Mouse (Mus musculus) neural tube, embryonic 12.5 days (tissue): ENCODE data around the gene Dock8. TPM values are rescaled to one million over a fixed set of nuclear protein-coding genes. Genes with fewer than 3 reads are reported as not detected.
A peak's percentile ranks its signal among the peaks of the same experiment; 100 is the strongest.

Source experiments
- ATAC-seq: fragments of 200-750 bp; cut with Nextera tagmentation; 2 replicates; pipeline ENCODE4 v1.8.0; 2017; ENCODE audit warnings: low read depth, mild to moderate bottlenecking, moderate TSS enrichment, moderate library complexity; ENCODE audit not compliant: low FRiP score
- H3K27ac ChIP-seq: fragments of 300-500 bp; sonication (generic); 2 replicates; pipeline ENCODE4 v1.5.1; 2016
- H3K27me3 ChIP-seq: fragments of 300-500 bp; sonication (generic); replicated peaks from 2 replicates; pipeline ENCODE4 v1.6.1; 2016; ENCODE audit warnings: mild to moderate bottlenecking
- H3K36me3 ChIP-seq: fragments of 300-500 bp; sonication (generic); 2 replicates; pipeline ENCODE4 v1.6.1; 2016; ENCODE audit warnings: mild to moderate bottlenecking
- H3K4me1 ChIP-seq: fragments of 300-500 bp; sonication (generic); 2 replicates; pipeline ENCODE4 v1.6.1; 2016
- H3K4me2 ChIP-seq: fragments of 300-500 bp; sonication (generic); replicated peaks from 2 replicates; pipeline ENCODE4 v1.6.1; 2016; ENCODE audit warnings: mild to moderate bottlenecking
- H3K4me3 ChIP-seq: fragments of 300-500 bp; sonication (generic); 2 replicates; pipeline ENCODE4 v1.5.1; 2016
- H3K9ac ChIP-seq: fragments of 300-500 bp; sonication (generic); 2 replicates; pipeline ENCODE4 v1.6.1; 2016; ENCODE audit warnings: mild to moderate bottlenecking
- H3K9me3 ChIP-seq: fragments of 300-500 bp; sonication (generic); 2 replicates; pipeline ENCODE4 v1.6.1; 2016; ENCODE audit warnings: mild to moderate bottlenecking
- WGBS: fragments of 180-500 bp; shearing (Covaris S2); methylation state at CpG from one replicate; pipeline ENCODE4 v1.1.7; 2016; 5-methylcytosine and 5-hydroxymethylcytosine counted together
- polyA plus RNA-seq: library from polyadenylated mRNA; unstranded; fragments of >200 nt; fragmentation: Nextera tagmentation; extraction: Ambion mirVana; gene quantifications from 2 replicates; pipeline ENCODE4 v1.2.1, GENCODE M21; 2016

Dock8 gene
- polyA plus RNA-seq, 1 experiment from 2014 or later = 0.66 TPM

DNA sequence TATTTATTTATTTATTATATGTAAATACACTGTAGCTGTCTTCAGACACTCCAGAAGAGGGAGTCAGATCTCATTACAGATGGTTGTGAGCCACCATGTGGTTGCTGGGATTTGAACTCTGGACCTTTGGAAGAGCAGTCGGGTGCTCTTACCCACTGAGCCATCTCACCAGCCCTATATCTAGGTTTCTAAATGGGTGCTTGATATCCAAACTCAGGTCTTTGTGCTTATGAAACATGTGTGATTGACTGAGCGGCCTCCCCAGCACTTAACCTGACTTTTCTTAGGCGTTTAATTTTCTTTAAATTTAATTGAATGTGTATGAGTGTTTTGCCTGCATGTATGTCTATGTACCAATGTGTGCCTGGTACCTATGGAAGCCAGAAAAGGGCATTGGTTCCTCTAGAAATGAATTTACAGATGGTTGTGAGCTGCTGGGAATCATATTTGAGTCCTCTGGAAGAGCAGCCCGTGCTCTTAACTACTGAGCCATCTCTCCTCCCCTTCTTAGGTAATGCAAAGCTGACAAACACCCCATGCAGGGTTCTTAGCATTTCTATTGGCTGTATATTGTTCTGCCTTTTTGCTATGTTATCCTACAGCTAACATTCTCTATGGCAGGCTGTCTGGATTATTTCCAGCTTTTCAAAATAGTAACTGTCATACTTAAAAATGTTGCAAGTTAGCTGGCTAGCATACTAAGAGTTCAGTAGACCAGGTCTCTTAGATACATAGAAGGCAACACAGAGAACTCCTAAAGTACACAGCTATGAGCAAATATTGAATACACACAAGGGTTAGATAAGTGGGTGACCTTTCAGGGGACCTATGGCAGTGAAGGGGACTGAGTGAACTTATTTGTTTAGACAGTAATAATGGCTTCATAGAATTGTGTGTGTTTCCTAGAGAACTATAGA, 231.0 kb downstream of the Dock8 start:
- Histone ChIP-seq H3K36me3 (no peaks in the 10 kb centered on the region), H3K27me3 (0 out of 2 replicates have a peak, but pooled peaks cover 1% of the 10 kb centered on the region), H3K4me3 (no peak overlapping the region), H3K9me3 (no peaks in the 10 kb centered on the region), H3K9ac (no peak overlapping the region), H3K27ac (no peak overlapping the region), H3K4me1 (no peaks in the 10 kb centered on the region), H3K4me2 (no peak overlapping the region)
- ATAC-seq = no peak
- WGBS = 70% methylated on average over 4 of the region's 4 CpGs

DNA sequence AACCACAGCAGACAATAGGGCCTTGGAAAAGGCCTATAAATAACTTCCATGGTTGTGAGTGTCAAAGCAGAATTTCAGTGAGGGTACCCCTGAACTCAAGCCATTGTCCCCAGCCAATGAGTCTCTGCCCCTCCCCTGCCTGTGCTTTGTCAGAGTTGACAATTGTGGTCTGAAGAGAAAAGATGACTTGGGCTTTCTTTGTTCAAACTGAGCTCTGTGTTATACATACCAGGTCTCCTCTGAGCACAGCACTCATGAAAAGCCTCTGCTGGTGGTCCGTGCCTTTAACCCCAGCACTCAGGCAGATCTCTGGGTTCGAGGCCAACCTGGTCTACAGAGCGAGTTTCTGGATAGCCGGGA, 231.6 kb downstream of the Dock8 start:
- Histone ChIP-seq H3K9ac (no peak overlapping the region), H3K4me3 (no peak overlapping the region), H3K4me2 (no peak overlapping the region), H3K27me3 (0 out of 2 replicates have a peak, but pooled peaks cover 4% of the 10 kb centered on the region), H3K4me1 (no peaks in the 10 kb centered on the region), H3K27ac (no peak overlapping the region), H3K9me3 (no peaks in the 10 kb centered on the region), H3K36me3 (no peaks in the 10 kb centered on the region)
- ATAC-seq = no peak
- WGBS = 32% methylated on average over 4 of the region's 4 CpGs

DNA sequence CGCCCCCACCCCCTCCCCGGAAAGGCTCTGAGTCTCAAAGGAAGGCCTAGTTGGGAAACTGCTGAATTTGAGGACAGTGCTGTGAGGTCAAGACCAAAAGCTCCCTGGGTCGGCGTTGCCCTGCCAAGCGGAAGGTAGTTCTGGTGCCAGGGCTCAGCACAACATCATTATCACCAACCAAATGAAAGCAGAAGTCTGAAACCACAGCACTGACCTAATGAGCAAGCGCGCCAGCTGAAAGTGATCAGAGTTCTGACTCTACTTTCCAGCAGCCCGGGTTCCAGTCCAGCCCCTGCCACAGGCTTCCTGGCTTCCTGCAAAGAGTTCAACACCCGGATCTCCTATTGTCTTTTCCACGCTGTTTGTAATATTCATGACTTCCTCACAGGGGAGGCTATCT, 232.7 kb downstream of the Dock8 start:
- Histone ChIP-seq H3K9me3 (no peaks in the 10 kb centered on the region), H3K4me3 (no peak overlapping the region)
- 61% methylated on average over 10 of the region's 10 CpGs for WGBS

DNA sequence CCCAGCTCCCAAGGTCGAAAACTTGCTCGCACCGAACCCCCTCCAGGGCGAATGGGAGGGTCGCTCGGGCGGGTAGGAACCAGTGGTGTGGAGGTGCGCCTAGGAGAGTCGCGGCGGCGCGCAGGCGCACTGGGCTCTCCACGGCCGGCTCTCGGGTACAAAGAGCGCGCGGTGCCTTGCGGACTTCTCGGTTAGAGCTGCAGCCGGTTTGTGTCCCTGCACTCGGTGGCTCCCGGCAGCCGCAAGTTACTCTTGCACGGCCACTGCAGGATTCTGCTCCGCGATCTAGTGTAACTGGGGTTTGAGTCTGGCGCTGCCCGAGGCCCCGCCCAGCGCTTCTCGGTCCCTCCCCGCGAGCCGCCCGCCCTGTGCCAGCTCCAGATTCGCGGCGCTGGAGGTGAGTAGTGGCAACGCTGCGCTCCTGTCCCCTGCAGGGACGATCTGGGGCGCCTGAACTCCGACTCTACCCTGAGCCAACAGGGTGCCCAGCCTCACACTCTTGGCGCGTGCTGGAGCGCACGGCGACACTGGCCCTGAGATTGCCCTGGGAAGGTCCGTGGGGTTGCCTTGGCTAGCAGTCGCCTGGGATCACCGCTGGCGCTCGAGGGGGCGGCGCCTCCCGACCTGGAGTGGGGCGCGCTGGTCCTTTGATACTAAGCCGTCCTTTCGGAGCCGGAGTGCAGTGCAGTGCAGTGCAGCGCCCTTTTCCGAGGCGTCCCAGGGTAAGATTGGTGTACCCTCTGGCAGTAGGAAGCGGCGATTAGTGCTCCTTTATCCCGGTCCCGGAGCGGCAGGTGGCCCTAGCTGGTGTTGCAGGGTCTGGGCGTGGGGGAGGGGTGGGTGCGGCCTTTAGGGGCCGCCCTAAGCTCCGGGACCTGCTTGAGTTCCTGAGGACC, 237.5 kb downstream of the Dock8 start, which contains the start of gene Kank1:
TSS of gene Kank1 (plus strand) at position 380 of the 896 bp plus-strand sequence.
- under 1% methylated on average over 76 of the region's 76 CpGs for WGBS
- no peaks in the 10 kb centered on the region for H3K36me3 ChIP-seq
- peak within 1 kb of the TSS; percentile 94 for H3K4me2 ChIP-seq
- ATAC-seq = peak; percentile 90
- H3K4me3 ChIP-seq = peak within 1 kb of the TSS; percentile 53
- H3K9ac ChIP-seq = peak within 1 kb of the TSS; percentile 48
- no peaks in the 10 kb centered on the region for H3K4me1 ChIP-seq
- H3K27ac ChIP-seq = peak within 1 kb of the TSS; percentile 23; the same call in 1 of the 2 replicates
- no peaks in the 10 kb centered on the region for H3K9me3 ChIP-seq
- H3K27me3 ChIP-seq = peaks cover 6% of the 10 kb centered on the region; the same call in 1 of the 2 replicates

More for the DNA sequence above, 232.7 kb downstream of the Dock8 start:
- Histone ChIP-seq H3K27ac (no peak overlapping the region), H3K4me1 (no peaks in the 10 kb centered on the region), H3K4me2 (no peak overlapping the region), H3K36me3 (no peaks in the 10 kb centered on the region), H3K27me3 (0 out of 2 replicates have a peak, but pooled peaks cover 6% of the 10 kb centered on the region), H3K9ac (no peak overlapping the region)
- ATAC-seq = no peak

DNA sequence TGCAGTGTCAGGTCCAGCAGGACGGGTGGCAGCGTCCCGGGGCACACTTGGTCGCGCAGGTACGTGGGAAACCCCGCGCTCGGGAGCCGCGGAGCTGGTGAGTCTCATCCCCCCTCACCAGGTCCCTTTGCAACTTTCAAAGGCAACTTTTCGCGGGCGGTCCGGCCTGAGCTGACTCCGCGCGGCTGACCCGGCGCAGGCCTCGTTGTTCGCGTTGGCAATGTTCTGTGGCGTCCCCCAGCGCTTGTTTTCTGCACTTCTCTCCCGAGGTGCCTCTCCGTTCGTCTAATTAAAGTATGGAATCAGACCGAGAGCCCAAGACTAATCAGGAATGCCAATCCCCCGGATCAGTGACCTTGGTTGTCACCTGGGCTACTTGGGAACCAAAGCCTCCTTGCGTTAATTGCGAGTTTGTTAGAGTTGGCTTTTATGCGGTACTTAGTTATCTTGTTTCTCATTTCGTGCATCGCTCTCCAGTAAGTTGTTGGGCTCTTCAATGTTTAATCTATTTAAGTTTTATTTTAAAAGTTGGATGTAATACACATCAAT, 238.2 kb downstream of the Dock8 start:
- Histone ChIP-seq H3K36me3 (no peaks in the 10 kb centered on the region), H3K27ac (no peak overlapping the region), H3K4me2 (peak overlapping the region; percentile 94), H3K4me3 (peak overlapping the region; percentile 53), H3K4me1 (no peaks in the 10 kb centered on the region), H3K9me3 (no peaks in the 10 kb centered on the region), H3K27me3 (peaks cover 6% of the 10 kb centered on the region; the same call in 1 of the 2 replicates), H3K9ac (peak overlapping the region; percentile 48)
- WGBS = under 1% methylated on average over 35 of the region's 35 CpGs
- peak; percentile 10; the same call in 1 of the 2 replicates for ATAC-seq

DNA sequence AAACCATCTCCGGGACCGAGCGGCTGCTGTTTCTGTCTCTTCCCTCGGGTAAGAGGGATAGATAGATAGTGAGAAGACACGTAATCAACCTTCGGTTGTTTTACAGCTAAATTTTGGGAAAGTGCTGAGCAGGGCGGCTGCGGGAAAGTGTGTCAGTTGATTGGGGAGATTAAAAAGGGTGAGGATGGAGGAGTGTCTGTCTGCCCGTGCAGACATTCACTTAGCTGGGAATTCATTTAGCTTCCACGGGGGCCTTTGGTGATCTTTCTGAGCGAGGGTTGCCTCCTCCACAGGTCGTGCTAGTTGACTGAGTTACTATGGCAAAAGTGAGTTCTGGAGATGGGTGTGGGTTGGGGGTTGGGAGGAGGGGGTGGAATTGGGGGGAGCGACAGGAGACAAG, 238.8 kb downstream of the Dock8 start:
- 4% methylated on average over 13 of the region's 13 CpGs for WGBS
- no peaks in the 10 kb centered on the region for H3K4me1 ChIP-seq
- no peak overlapping the region for H3K27ac ChIP-seq
- H3K36me3 ChIP-seq = no peaks in the 10 kb centered on the region
- H3K4me2 ChIP-seq = peak overlapping the region; percentile 94
- H3K27me3 ChIP-seq = peaks cover 6% of the 10 kb centered on the region; the same call in 1 of the 2 replicates
- peak overlapping the region; percentile 53; the same call in 1 of the 2 replicates for H3K4me3 ChIP-seq
- no peak for ATAC-seq
- no peaks in the 10 kb centered on the region for H3K9me3 ChIP-seq
- no peak overlapping the region for H3K9ac ChIP-seq

DNA sequence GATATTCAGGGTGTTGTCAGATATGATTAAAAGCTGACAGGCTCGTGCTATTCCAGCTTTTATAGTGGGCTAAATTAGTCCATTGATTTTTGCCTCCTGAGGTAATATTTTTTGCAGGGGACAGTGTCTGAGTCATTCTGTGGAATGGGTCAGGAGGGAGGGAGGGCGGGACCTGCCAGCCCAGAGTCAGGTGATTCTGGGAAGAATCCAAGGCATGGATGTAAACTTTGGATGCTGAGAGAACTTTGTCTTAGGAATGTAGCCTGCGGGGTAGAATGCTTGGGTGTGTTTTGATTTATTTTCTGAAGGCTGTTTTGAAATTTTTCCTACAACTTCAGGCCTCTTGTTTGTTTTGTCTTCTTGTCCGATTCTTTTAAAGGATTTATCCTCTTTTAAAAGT, 244.2 kb downstream of the Dock8 start:
- H3K4me1 ChIP-seq = no peaks in the 10 kb centered on the region
- H3K4me2 ChIP-seq = no peak overlapping the region
- 79% methylated on average over 4 of the region's 4 CpGs for WGBS
- H3K27me3 ChIP-seq = no peaks in the 10 kb centered on the region; the same call in 1 of the 2 replicates
- no peak overlapping the region for H3K4me3 ChIP-seq
- H3K9me3 ChIP-seq = no peaks in the 10 kb centered on the region
- H3K9ac ChIP-seq = no peak overlapping the region
- H3K36me3 ChIP-seq = no peaks in the 10 kb centered on the region
- H3K27ac ChIP-seq = no peak overlapping the region
- no peak for ATAC-seq

DNA sequence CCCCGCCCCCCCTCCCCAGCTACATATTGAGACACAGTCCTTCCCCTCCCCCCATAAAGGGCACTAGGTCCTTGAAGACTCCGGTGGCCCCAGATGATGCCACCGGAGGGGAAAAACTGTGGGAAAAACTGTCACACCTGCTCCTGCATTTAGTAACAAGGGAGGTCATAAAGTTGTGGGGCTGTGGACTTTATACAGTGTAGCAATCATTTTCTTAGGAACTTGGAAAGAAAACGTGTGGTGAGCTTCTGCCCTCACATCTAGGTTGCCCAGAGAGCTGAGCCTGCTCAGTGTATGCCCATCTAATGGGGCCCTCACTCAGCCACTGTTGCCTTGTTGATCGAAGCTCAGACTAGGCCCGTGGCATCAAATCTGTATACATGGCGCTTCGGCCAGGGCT, 246.7 kb downstream of the Dock8 start:
- 93% methylated on average over 8 of the region's 8 CpGs for WGBS
- Histone ChIP-seq H3K27ac (no peak overlapping the region), H3K9ac (no peak overlapping the region), H3K9me3 (no peaks in the 10 kb centered on the region), H3K27me3 (no peaks in the 10 kb centered on the region), H3K4me1 (no peaks in the 10 kb centered on the region), H3K4me2 (no peak overlapping the region), H3K4me3 (no peak overlapping the region), H3K36me3 (no peaks in the 10 kb centered on the region)
- ATAC-seq = no peak

DNA sequence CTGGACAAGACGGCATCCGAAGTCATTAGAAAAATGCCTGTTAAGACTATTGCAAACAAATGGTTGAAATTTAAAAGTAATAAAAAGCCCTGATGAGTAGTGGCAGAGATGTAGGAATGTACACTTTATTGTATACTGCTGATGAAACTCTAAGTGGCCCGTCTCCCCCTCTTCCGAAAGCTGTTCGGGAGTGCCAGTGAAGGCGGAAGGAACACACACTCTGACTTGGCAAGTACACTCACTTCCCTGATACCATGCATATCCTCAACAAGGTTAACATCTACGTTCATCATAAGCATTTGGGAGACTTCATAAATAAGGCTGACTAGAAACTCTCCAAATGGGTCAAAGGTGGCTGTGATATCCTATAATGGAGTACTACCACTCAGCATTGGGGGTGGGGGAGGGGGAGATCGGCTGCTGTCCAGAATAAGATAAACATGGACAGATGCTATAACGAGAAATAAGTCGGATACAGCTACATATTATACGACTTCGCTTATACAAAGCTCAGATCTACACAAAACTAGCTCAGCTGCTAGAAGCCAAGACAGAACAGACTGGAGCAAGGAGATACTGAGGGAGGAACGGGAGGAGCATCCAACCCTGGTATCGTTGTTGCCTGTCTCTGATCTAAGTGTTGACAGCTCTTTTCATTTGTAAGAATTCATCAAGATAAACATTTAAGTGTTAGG, 248.7 kb downstream of the Dock8 start:
- Histone ChIP-seq H3K4me2 (no peak overlapping the region), H3K9me3 (no peaks in the 10 kb centered on the region), H3K9ac (no peak overlapping the region), H3K36me3 (no peaks in the 10 kb centered on the region), H3K4me1 (no peaks in the 10 kb centered on the region), H3K27ac (no peak overlapping the region), H3K4me3 (no peak overlapping the region), H3K27me3 (no peaks in the 10 kb centered on the region)
- no peak for ATAC-seq
- WGBS = 90% methylated on average over 14 of the region's 14 CpGs

DNA sequence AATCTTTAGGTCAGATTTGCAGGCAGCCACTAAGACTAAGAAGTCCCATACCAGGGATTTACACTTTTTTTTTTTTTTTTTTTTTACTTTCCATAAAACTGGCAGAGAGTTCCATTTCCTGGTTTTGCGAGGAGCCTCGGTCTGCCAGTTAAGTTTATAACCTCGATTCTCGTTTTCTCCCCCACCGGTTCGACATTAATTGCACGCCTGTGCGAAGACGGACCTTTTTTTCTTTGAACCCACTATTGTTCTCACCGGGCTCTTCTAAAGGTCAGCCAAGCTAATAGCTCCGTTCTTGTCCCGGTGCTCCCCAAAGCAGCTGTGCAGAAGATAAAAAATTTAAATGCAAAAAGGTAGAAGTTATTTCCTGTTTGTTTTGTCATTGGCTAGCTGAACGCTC, 249.9 kb downstream of the Dock8 start:
- Histone ChIP-seq H3K36me3 (no peaks in the 10 kb centered on the region), H3K4me2 (peak overlapping the region; percentile 12; the same call in 1 of the 2 replicates), H3K9ac (no peak overlapping the region), H3K9me3 (no peaks in the 10 kb centered on the region), H3K27ac (no peak overlapping the region), H3K27me3 (no peaks in the 10 kb centered on the region), H3K4me3 (no peak overlapping the region), H3K4me1 (no peaks in the 10 kb centered on the region)
- ATAC-seq = no peak
- 23% methylated on average over 13 of the region's 13 CpGs for WGBS

DNA sequence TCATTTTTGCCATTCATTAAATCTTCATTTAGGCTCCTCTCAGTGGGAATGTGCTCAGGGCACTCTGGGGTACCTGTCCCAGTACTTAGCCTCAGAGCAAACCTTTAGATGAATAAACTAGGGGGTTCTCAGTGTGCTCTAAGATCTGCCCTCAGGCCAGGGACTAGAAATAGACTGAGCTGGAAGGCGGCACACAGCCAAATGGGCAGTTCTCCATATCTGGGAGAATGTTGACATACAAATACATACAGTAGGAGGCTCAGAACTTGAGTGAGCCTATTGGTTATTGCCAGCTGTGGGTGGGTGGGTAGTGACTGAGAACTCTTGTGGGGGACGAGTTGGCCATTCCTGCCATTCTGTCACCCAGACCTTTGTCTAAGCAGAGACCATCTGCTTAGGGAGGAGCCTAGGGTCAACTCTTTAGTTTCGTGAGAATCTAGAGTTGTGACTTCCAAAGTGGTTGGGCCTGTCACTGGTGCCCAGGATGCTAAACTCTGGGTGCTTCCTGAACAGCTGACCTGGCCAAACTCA, 252.3 kb downstream of the Dock8 start:
- 82% methylated on average over 3 of the region's 3 CpGs for WGBS
- no peak overlapping the region for H3K4me2 ChIP-seq
- H3K27me3 ChIP-seq = no peaks in the 10 kb centered on the region
- no peaks in the 10 kb centered on the region for H3K36me3 ChIP-seq
- no peak overlapping the region for H3K9ac ChIP-seq
- no peak for ATAC-seq
- H3K4me3 ChIP-seq = no peak overlapping the region
- no peak overlapping the region for H3K27ac ChIP-seq
- no peaks in the 10 kb centered on the region for H3K9me3 ChIP-seq
- H3K4me1 ChIP-seq = no peaks in the 10 kb centered on the region
